Mouse (Mus musculus) WW6 (cell line): Measurements from ENCODE around the gene Rnf115.

ENCODE experiments used
- DNase-seq: peaks from one replicate; pipeline ENCODE4 v3.0.0-alpha.2; 2013; ENCODE audit warnings: low read depth, low spot score

Gene Rnf115

GRCm38 (mm10) chr3:96834587-96835348 is 107.3 kb downstream of the Rnf115 start:
- DNase-seq: no peak

- DNase-seq: no peak
Observed at GRCm38 (mm10) chr3:96836414-96836813, 109.0 kb downstream of the Rnf115 start.

GRCm38 (mm10) chr3:96838996-96839645 is 111.7 kb downstream of the Rnf115 start:
- no peak for DNase-seq
